Mouse (Mus musculus): ENCODE results near the gene Ccdc12.

- TF ChIP-seq CTCF (conservative IDR thresholded peaks at IDR 0.05; ENCODE audit: low read length) (peak; percentile 47), NANOG (IDR thresholded peaks at IDR 0.05; ENCODE audit: borderline replicate concordance, low read length) (no peak)
Observed at GRCm38 (mm10) chr9:110620180-110620579, 36.1 kb upstream of the Ccdc12 start.
